Mouse (Mus musculus) heart, embryonic 15.5 days (tissue): ENCODE results near the gene Atp11c. TPM values are rescaled to one million over a fixed set of nuclear protein-coding genes. Genes with fewer than 3 reads are reported as not detected.

Experiments used
- ATAC-seq: fragments of 200-750 bp; cut with Nextera tagmentation; replicated peaks from 2 replicates; pipeline ENCODE4 v1.8.0; 2017; ENCODE audit warnings: low read depth, moderate TSS enrichment; ENCODE audit not compliant: insufficient number of reproducible peaks, insufficient read depth, low FRiP score
- H3K27ac ChIP-seq: fragments of 300-500 bp; sonication (generic); 2 replicates; pipeline ENCODE4 v1.5.1; 2015; ENCODE audit warnings: mild to moderate bottlenecking, inconsistent platforms
- H3K27me3 ChIP-seq: fragments of 300-500 bp; sonication (generic); 2 replicates; pipeline ENCODE4 v1.6.1; 2015; ENCODE audit warnings: inconsistent platforms
- H3K36me3 ChIP-seq: fragments of 300-500 bp; sonication (generic); 2 replicates; pipeline ENCODE4 v1.6.1; 2015; ENCODE audit warnings: mild to moderate bottlenecking, inconsistent platforms
- H3K4me1 ChIP-seq: fragments of 300-500 bp; sonication (generic); replicated peaks from 2 replicates; pipeline ENCODE4 v1.6.1; 2015; ENCODE audit warnings: inconsistent platforms
- H3K4me2 ChIP-seq: fragments of 300-500 bp; sonication (generic); 2 replicates; pipeline ENCODE4 v1.6.1; 2015; ENCODE audit warnings: inconsistent platforms, mild to moderate bottlenecking, moderate library complexity
- H3K4me3 ChIP-seq: fragments of 300-500 bp; sonication (generic); 2 replicates; pipeline ENCODE4 v1.5.1; 2015; ENCODE audit warnings: mild to moderate bottlenecking, inconsistent platforms
- H3K9ac ChIP-seq: fragments of 300-500 bp; sonication (generic); 2 replicates; pipeline ENCODE4 v1.6.1; 2015; ENCODE audit warnings: mild to moderate bottlenecking, inconsistent platforms
- H3K9me3 ChIP-seq: fragments of 300-500 bp; sonication (generic); replicated peaks from 2 replicates; pipeline ENCODE4 v1.6.1; 2016; ENCODE audit warnings: inconsistent platforms
- WGBS: fragments of 180-500 bp; shearing (Covaris S2); methylation state at CpG from one replicate; pipeline ENCODE4 v1.1.7; 2015; ENCODE audit warnings: mixed read lengths; 5-methylcytosine and 5-hydroxymethylcytosine counted together
- microRNA counts: library from miRNA; unstranded; fragments of <30 nt; microRNA quantifications from one replicate; lab custom pipeline; 2016
- microRNA-seq: library from miRNA; unstranded; fragments of <30 nt; microRNA quantifications from one replicate; pipeline ENCODE4, GENCODE M21; 2016
- polyA plus RNA-seq: library from polyadenylated mRNA; unstranded; fragments of >200 nt; fragmentation: Nextera tagmentation; extraction: Ambion mirVana; gene quantifications from 2 replicates; pipeline ENCODE4 v1.2.1, GENCODE M21; 2015

The Atp11c gene
- polyA plus RNA-seq, 1 experiment from 2014 or later, result 2.9 TPM

DNA sequence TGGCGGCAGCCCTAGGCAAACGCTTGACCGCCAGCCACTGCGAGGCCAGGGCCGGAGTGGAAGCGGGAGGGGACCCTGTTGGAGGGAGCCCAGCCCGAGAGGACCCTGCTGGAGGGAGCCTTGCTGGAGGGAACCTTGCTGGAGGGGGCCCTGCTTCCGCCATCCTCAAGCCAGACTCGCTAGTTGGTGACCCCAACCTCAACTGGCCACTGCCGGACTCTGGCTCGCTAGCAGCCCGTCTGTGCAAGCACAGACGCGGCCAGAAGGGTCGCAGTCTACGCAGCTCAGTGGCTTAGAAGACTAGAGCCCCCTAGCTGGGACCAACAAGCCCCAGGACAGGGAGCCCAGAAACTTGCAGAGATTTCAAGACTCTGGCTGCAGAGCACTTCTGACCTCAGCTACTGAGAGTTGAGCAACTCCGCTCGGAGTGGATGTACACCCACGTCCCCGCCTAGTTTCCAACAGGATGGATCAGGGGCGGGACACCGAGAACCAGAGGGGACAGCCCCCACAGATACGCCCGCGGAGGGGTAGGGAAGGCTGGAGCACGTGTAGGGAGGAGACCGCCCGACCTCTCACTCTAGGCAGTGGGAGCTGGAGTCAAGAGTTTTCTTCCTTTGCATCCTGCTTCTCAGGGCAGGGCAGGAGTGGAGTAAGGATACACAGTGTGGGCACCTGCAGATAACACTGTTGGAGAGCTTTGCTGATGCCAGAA is 413.6 kb downstream of the Atp11c start, which contains the start of gene Mcf2:
Gene Mcf2, minus strand, starts transcription at position 346 of the 715 bp plus-strand sequence.
- no peaks in the 10 kb centered on the region for H3K36me3 ChIP-seq
- no peak within 1 kb of the TSS for H3K9ac ChIP-seq
- peaks cover 2% of the 10 kb centered on the region; the same call in 1 of the 2 replicates for H3K4me1 ChIP-seq
- H3K27me3 ChIP-seq, result peaks cover 4% of the 10 kb centered on the region
- peak within 1 kb of the TSS; percentile 79 for H3K4me2 ChIP-seq
- no peak for ATAC-seq
- H3K4me3 ChIP-seq, result peak within 1 kb of the TSS; percentile 46
- no peaks in the 10 kb centered on the region for H3K9me3 ChIP-seq
- no peak within 1 kb of the TSS for H3K27ac ChIP-seq
- 5% methylated on average over 28 of the region's 28 CpGs for WGBS

GRCm38 (mm10) chrX:60178025-60178743 is 414.3 kb downstream of the Atp11c start:
- 3% methylated on average over 19 of the region's 19 CpGs for WGBS
- Histone ChIP-seq H3K9me3 (no peaks in the 10 kb centered on the region), H3K9ac (no peak overlapping the region), H3K36me3 (no peaks in the 10 kb centered on the region), H3K27me3 (peaks cover 4% of the 10 kb centered on the region), H3K4me1 (peaks cover 2% of the 10 kb centered on the region; the same call in 1 of the 2 replicates), H3K27ac (no peak overlapping the region), H3K4me2 (peak overlapping the region; percentile 79), H3K4me3 (peak overlapping the region; percentile 46)
- no peak for ATAC-seq

MicroRNA genes within 50 kb of the gene (microRNA counts, 519-probe panel; counts per million panel counts)
- 2,318 counts per million, percentile 42 among the panel's probes with 10 or more counts for microRNA mmu-miR-505 (lab: Ali Mortazavi, UCI)

Small RNA genes within 50 kb of the gene (microRNA-seq; reads per million reads assigned to microRNA genes)
- gene Mir505, result 121 reads per million, percentile 52 among the genes with 10 or more reads in this experiment

Other genes with a start within 250 kb of the Atp11c start
- gene Gm7073, start 53.4 kb downstream of the Atp11c start, polyA plus RNA-seq, result not detected in 2 replicates